Comparison of ENCODE assay signal across 15 mouse cellular contexts in the genomic region with DNA sequence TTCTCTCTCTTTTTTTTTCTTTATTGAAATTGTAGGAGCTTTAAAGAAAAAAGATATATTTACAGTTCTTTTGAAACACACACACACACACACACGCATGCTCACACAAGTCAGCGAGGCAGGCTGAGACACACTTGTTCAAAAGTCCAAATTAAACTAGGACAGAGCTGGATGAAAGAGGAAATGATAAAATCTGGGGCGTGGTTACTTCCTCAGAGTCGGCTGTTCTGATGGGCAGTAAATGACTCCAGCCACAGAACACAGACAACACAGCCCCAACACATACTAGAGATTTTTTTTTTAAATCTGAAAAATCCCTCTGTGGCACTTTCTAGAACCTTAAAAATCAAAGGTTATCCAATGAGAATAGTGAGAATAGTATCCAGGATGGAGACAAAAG.
"Had no signal": no experiment of that assay in that cellular context is flagged by ENCODE, and none has a peak within 500 bp of the region (broad histone marks: within the 10 kb centered on the region; RNA-seq: fewer than 3 reads in every experiment).

No protein-coding gene starts in this region.

- ATAC-seq: intestine, embryonic 16.5 days; liver, embryonic 12.5 days; midbrain, embryonic 15.5 days had no signal

- H3K4me3 ChIP-seq: kidney, embryonic 15.5 days; limb, embryonic 10.5 days; liver, embryonic 12.5 days; lung, embryonic 15.5 days; megakaryocyte, embryonic 14.5 days; midbrain, embryonic 15.5 days; neural tube, embryonic 13.5 days had no signal

- H3K36me3 ChIP-seq: kidney, embryonic 15.5 days; limb, embryonic 10.5 days; liver, embryonic 12.5 days; lung, embryonic 15.5 days; midbrain, embryonic 15.5 days; neural tube, embryonic 13.5 days had no signal

- H3K9me3 ChIP-seq: kidney, embryonic 15.5 days; limb, embryonic 10.5 days; liver, embryonic 12.5 days; lung, embryonic 15.5 days; midbrain, embryonic 15.5 days; neural tube, embryonic 13.5 days had no signal

- H3K9ac ChIP-seq: kidney, embryonic 15.5 days; liver, embryonic 12.5 days; lung, embryonic 15.5 days; midbrain, embryonic 15.5 days; neural tube, embryonic 13.5 days had no signal

- H3K27me3 ChIP-seq: kidney, embryonic 15.5 days; liver, embryonic 12.5 days; lung, embryonic 15.5 days; midbrain, embryonic 15.5 days; neural tube, embryonic 13.5 days had no signal

- H3K4me2 ChIP-seq: kidney, embryonic 15.5 days; liver, embryonic 12.5 days; lung, embryonic 15.5 days; midbrain, embryonic 11.5 days; midbrain, embryonic 15.5 days; neural tube, embryonic 13.5 days had no signal

- DNase-seq: kidney, adult 2 months; kidney, postnatal 14 days; right cerebral cortex, postnatal 14 days; thymus, adult 18-20 months; thymus, postnatal 25 days had no signal

- H3K27ac ChIP-seq: kidney, embryonic 15.5 days; limb, embryonic 10.5 days; liver, embryonic 12.5 days; lung, embryonic 15.5 days; midbrain, embryonic 15.5 days; neural tube, embryonic 13.5 days; stomach, postnatal 0 days had no signal

- H3K4me1 ChIP-seq: kidney, embryonic 15.5 days; lung, embryonic 15.5 days; midbrain, embryonic 15.5 days; neural tube, embryonic 13.5 days had no signal
